Mouse (Mus musculus): ENCODE measurements around the gene Impg2.

The Impg2 gene

GRCm38 (mm10) chr16:56298248-56298647 lies 94.1 kb downstream of the Impg2 start:
- DNase-seq (ENCODE audit: extremely low spot score, low read depth, low spot score), result no peak

- DNase-seq (ENCODE audit: extremely low spot score, low read depth, low spot score), result no peak
Observed at GRCm38 (mm10) chr16:56298836-56299235, 94.7 kb downstream of the Impg2 start.

- DNase-seq (ENCODE audit: extremely low spot score, low read depth, low spot score), result no peak
Observed at GRCm38 (mm10) chr16:56302996-56303395, 98.9 kb downstream of the Impg2 start.

- DNase-seq (ENCODE audit: extremely low spot score, low read depth, low spot score), result no peak
Observed at GRCm38 (mm10) chr16:56304167-56304566, 100.1 kb downstream of the Impg2 start.

GRCm38 (mm10) chr16:56307575-56307974 lies 103.5 kb downstream of the Impg2 start:
- no peak for DNase-seq (ENCODE audit: extremely low spot score, low read depth, low spot score)

- no peak for DNase-seq (ENCODE audit: extremely low spot score, low read depth, low spot score)
Observed at GRCm38 (mm10) chr16:56311291-56311690, 107.2 kb downstream of the Impg2 start.
